Mouse (Mus musculus): ENCODE measurements at regions not wholly inside any gene's neighbourhood (a gene's known extent, or its start where the extent isn't known, plus 50 kb on each side); places are given as distances from the start of the nearest gene placed in this dataset.

- DNase-seq (ENCODE audit: low spot score): no peak
Measured at GRCm38 (mm10) chr17:59521107-59521506, 507.9 kb upstream of the Nudt12 start.

- DNase-seq (ENCODE audit: low spot score): peak; percentile 24
Measured at GRCm38 (mm10) chr17:59488354-59488753, 475.2 kb upstream of the Nudt12 start.
